Mouse (Mus musculus) thymus, adult 2 months (tissue): ENCODE results near the gene Rabepk. TPM values are rescaled to one million over a fixed set of nuclear protein-coding genes. Genes with fewer than 3 reads are reported as not detected.

Source experiments
- DNase-seq: peaks from one replicate; pipeline ENCODE4 v3.0.0; 2021
- H3K27ac ChIP-seq: fragments of 200-500 bp; 2 replicates; pipeline ENCODE4 v1.5.1; 2012; ENCODE audit warnings: low read length, control low read depth; ENCODE audit not compliant: control insufficient read depth, insufficient read depth
- H3K27me3 ChIP-seq: fragments of 200-500 bp; 2 replicates; pipeline ENCODE4 v1.6.1; 2012; ENCODE audit warnings: mild to moderate bottlenecking, low read length, moderate library complexity, mixed read lengths; ENCODE audit not compliant: control insufficient read depth, insufficient read depth
- H3K36me3 ChIP-seq: fragments of 200-500 bp; 2 replicates; pipeline ENCODE4 v1.6.1; 2012; ENCODE audit warnings: mild to moderate bottlenecking, low read length, moderate library complexity; ENCODE audit not compliant: control insufficient read depth, insufficient read depth
- H3K4me1 ChIP-seq: fragments of 200-500 bp; replicated peaks from 2 replicates; pipeline ENCODE4 v1.6.1; 2012; ENCODE audit warnings: low read length; ENCODE audit not compliant: control insufficient read depth, insufficient read depth
- H3K4me3 ChIP-seq: fragments of 200-500 bp; 2 replicates; pipeline ENCODE4 v1.5.1; 2012; ENCODE audit warnings: mild to moderate bottlenecking, low read length, control low read depth, moderate library complexity; ENCODE audit not compliant: control insufficient read depth, insufficient read depth
- CTCF ChIP-seq: fragments of 200-500 bp; IDR thresholded peaks from 2 replicates; pipeline ENCODE4 v1.5.1; 2012; ENCODE audit warnings: mild to moderate bottlenecking, control low read depth, low read length, moderate library complexity, borderline replicate concordance; ENCODE audit not compliant: control insufficient read depth, poor library complexity, insufficient read depth; ENCODE audit errors: extremely low read depth
- POLR2A ChIP-seq: fragments of 200-500 bp; IDR thresholded peaks from 2 replicates; pipeline ENCODE4 v1.6.1; 2012; ENCODE audit warnings: mild to moderate bottlenecking, low read length, control low read depth, moderate library complexity; ENCODE audit not compliant: control insufficient read depth, poor library complexity, insufficient read depth; ENCODE audit errors: extremely low read depth
- whole genome bisulfite sequencing: fragments of 180-500 bp; shearing (Covaris S2); methylation state at CpG from one replicate; pipeline ENCODE4 v1.1.7; 2018; 5-methylcytosine and 5-hydroxymethylcytosine counted together
- polyA plus RNA-seq: library from polyadenylated mRNA; depleted of rRNA; stranded (reverse); fragments of >200 nt; gene quantifications from 2 replicates; pipeline ENCODE4 v1.2.3, GENCODE M21; 2012; rRNA removed

Rabepk gene
- polyA plus RNA-seq, 1 experiment, result 27.2 TPM

GRCm38 (mm10) chr2:34742675-34743074 is 57.0 kb downstream of the Rabepk start:
- no peaks in the 10 kb centered on the region for H3K27me3 ChIP-seq
- no peak for DNase-seq
- no peak overlapping the region for H3K27ac ChIP-seq
- WGBS, result 96% methylated on average over 8 of the region's 8 CpGs
- H3K4me3 ChIP-seq, result no peak overlapping the region
- no peaks in the 10 kb centered on the region for H3K36me3 ChIP-seq
- no peak for TF ChIP-seq POLR2A
- no peak for TF ChIP-seq CTCF
- H3K4me1 ChIP-seq, result peaks cover 6% of the 10 kb centered on the region

GRCm38 (mm10) chr2:34741390-34742159 is 58.1 kb downstream of the Rabepk start:
- DNase-seq, result no peak
- Histone ChIP-seq H3K4me1 (peaks cover 6% of the 10 kb centered on the region), H3K27ac (no peak overlapping the region), H3K4me3 (no peak overlapping the region), H3K27me3 (no peaks in the 10 kb centered on the region), H3K36me3 (no peaks in the 10 kb centered on the region)
- WGBS, result 79% methylated on average over 12 of the region's 12 CpGs
- TF ChIP-seq POLR2A, result no peak
- TF ChIP-seq CTCF, result no peak

DNA sequence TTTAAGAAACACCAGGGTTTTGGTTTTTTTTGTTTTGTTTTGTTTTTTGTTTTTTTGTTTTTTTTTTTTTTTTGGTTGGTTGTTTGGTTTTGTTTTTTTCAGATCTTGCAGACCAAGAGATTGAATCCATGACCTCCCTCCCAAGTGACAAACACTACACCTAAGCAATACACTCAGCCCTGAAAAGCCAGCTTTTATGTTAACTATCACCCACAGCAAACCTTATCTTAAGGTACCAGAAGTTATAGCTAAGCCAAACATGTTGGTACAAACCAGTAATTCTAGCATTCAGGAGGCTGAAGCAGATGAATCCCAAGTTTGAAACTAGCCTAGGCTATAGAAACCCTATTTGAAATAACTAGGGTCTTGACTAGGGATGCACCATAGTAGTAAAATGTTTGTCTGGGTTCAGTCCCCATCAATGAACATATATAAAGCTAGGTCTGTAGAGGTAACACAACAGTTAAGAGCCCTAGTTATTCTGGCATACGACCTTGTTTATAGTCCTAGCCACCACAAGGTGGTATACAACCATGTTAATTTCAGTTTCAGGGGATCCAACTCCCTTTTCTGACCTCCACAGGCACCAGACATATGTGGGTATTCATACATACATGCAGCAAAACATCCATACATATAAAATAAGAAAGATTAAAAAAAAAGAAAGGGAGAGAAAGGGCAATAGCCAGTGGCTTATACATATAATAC is 59.9 kb downstream of the Rabepk start:
- H3K4me3 ChIP-seq, result no peak overlapping the region
- no peaks in the 10 kb centered on the region for H3K27me3 ChIP-seq
- TF ChIP-seq CTCF, result no peak
- no peak for TF ChIP-seq POLR2A
- H3K36me3 ChIP-seq, result no peaks in the 10 kb centered on the region
- 73% methylated on average over 1 of the region's 1 CpGs for WGBS
- DNase-seq, result no peak
- peaks cover 3% of the 10 kb centered on the region for H3K4me1 ChIP-seq
- H3K27ac ChIP-seq, result no peak overlapping the region

DNA sequence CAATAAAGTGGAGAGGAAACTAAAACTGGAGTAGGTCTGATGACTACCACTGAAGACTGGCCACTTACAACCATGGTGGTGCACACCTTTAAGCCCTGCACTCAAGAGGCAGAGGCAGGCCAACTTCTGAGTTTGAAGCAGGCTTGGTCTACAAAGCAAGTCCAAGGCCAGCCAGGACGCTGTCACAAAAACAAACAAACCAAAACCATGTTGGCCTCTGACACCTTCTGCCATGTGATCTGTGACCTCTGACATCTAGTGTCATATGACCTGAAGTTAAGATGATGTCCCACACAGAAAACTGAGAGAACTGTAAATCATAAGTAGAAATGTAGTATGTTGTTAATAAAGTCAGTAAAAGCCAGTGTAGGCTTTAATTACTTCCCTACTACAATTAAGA is 61.8 kb downstream of the Rabepk start:
- 97% methylated on average over 1 of the region's 1 CpGs for WGBS
- DNase-seq, result no peak

GRCm38 (mm10) chr2:34736626-34737025 is 63.1 kb downstream of the Rabepk start:
- TF ChIP-seq CTCF (no peak), POLR2A (no peak)
- WGBS, result 93% methylated on average over 1 of the region's 1 CpGs
- H3K27ac ChIP-seq, result no peak overlapping the region
- no peak for DNase-seq
- no peaks in the 10 kb centered on the region for H3K4me1 ChIP-seq
- H3K27me3 ChIP-seq, result no peaks in the 10 kb centered on the region
- H3K4me3 ChIP-seq, result no peak overlapping the region
- no peaks in the 10 kb centered on the region for H3K36me3 ChIP-seq

More for the DNA sequence above, 61.8 kb downstream of the Rabepk start:
- H3K27ac ChIP-seq, result no peak overlapping the region
- H3K4me1 ChIP-seq, result no peaks in the 10 kb centered on the region
- TF ChIP-seq POLR2A (no peak), CTCF (no peak)
- no peak overlapping the region for H3K4me3 ChIP-seq
- H3K27me3 ChIP-seq, result no peaks in the 10 kb centered on the region
- H3K36me3 ChIP-seq, result no peaks in the 10 kb centered on the region

Other genes with a start within 250 kb of the Rabepk start
- 36.9 and 39.4 TPM in 2 replicates for gene Gapvd1, start 44.7 kb downstream of the Rabepk start, polyA plus RNA-seq
- 376 and 377 TPM in 2 replicates for gene Hspa5, start 27.9 kb downstream of the Rabepk start, polyA plus RNA-seq
- gene Fbxw2, start 26.4 kb upstream of the Rabepk start, polyA plus RNA-seq, result 55.4 and 58.2 TPM in 2 replicates
- not detected in 2 replicates for gene Gm34653, start 33.1 kb upstream of the Rabepk start, polyA plus RNA-seq
- 3.7 and 8.2 TPM in 2 replicates for gene Cutal, start 74.5 kb upstream of the Rabepk start, polyA plus RNA-seq
- gene Psmd5, start 75.1 kb upstream of the Rabepk start, polyA plus RNA-seq, result 10.8 and 15.1 TPM in 2 replicates
- gene Phf19, start 114.1 kb upstream of the Rabepk start, polyA plus RNA-seq, result 18.8 and 24.1 TPM in 2 replicates
- 76.7 and 80.4 TPM in 2 replicates for gene Traf1, start 161.9 kb upstream of the Rabepk start, polyA plus RNA-seq